Mouse (Mus musculus) stomach, postnatal 0 days (tissue): ENCODE results near the gene Cmah.

Experiments
- CTCF ChIP-seq: IDR thresholded peaks from 2 replicates; pipeline ENCODE4 v1.5.1; 2016; ENCODE audit warnings: antibody characterized with exemption, low read depth, mild to moderate bottlenecking, moderate library complexity
- EP300 ChIP-seq: optimal IDR thresholded peaks from 2 replicates; pipeline ENCODE3; 2016; ENCODE audit warnings: antibody characterized with exemption

GRCm38 (mm10) chr13:24280439-24281431 is 46.5 kb upstream of the Cmah start, which contains the start of gene Carmil1:
- TF ChIP-seq CTCF (peak; percentile 84), EP300 (no peak)
